Mouse (Mus musculus) heart, adult 2 months (tissue): Measurements from ENCODE around the gene Tcf7l2.

ENCODE experiments used
- CTCF ChIP-seq: fragments of 200-600 bp; IDR thresholded peaks from 2 replicates; pipeline ENCODE4 v1.8.1; 2022; ENCODE audit warnings: antibody characterized with exemption, mild to moderate bottlenecking, moderate library complexity
- POLR2A ChIP-seq: fragments of 200-500 bp; IDR thresholded peaks from 2 replicates; pipeline ENCODE4 v1.6.1; 2011; ENCODE audit warnings: mild to moderate bottlenecking, low read depth, low read length, control low read depth; ENCODE audit not compliant: insufficient read depth

- TF ChIP-seq CTCF (no peak), POLR2A (no peak)
Measured at GRCm38 (mm10) chr19:55719083-55719482, 22.5 kb upstream of the Tcf7l2 start.
